Mouse (Mus musculus): ENCODE measurements at regions not wholly inside any gene's neighbourhood (a gene's known extent, or its start where the extent isn't known, plus 50 kb on each side); places are given as distances from the start of the nearest gene placed in this dataset.
A peak's percentile ranks its signal among the peaks of the same experiment; 100 is the strongest.

DNA sequence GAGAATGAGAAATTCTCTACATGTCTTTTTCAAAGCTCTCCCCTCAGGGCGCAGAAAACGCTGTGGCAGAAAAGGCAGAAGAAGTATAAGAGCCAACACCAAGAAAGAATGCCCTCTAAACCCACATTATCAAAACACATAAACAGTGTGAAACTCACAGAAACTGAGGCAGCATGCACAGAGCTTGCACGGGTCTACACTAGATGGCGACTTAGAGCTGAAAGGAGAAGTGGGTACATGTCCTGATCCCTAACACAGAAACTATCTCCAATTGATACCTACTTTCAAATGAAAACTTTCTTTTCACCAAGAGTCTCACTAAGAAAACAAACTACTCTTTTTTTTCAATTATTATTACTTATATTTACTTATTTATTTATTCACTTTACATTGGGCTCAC, 1057.7 kb upstream of the Acvr2a start:
- peak in 2 of 3 experiments; percentile 29 to 33; a peak in 4 of 6 replicates for TF ChIP-seq CTCF (IDR thresholded peaks at IDR 0.05 in 2 of 3, conservative IDR thresholded peaks at IDR 0.05 in 1 of 3; ENCODE audit: control insufficient read depth in 1 of 3, insufficient read depth in 1 of 3, low read depth in 2 of 3, low read length in 3 of 3, poor library complexity in 1 of 3, severe bottlenecking in 1 of 3)
- no peak for TF ChIP-seq MXI1 (IDR thresholded peaks at IDR 0.05; ENCODE audit: low read depth, low read length)
- TF ChIP-seq SMC3 (IDR thresholded peaks at IDR 0.05; ENCODE audit: low read depth, low read length): peak; percentile 32
- TF ChIP-seq RAD21 (IDR thresholded peaks at IDR 0.05; ENCODE audit: low read depth, low read length): peak; percentile 10
- no peak for TF ChIP-seq GATA1 (IDR thresholded peaks at IDR 0.05; ENCODE audit: low read depth, low read length)
- H3K9ac ChIP-seq (ENCODE audit: control insufficient read depth, low read depth, low read length, poor library complexity, severe bottlenecking): no peak overlapping the region
- no peak overlapping the region for H3K27ac ChIP-seq (ENCODE audit: control insufficient read depth, low read depth, low read length)
- no peaks in the 10 kb centered on the region for H3K27me3 ChIP-seq (ENCODE audit: control insufficient read depth in 1 of 2, insufficient read depth in 2 of 2, low read length in 2 of 2)
- no peaks in the 10 kb centered on the region for H3K36me3 ChIP-seq (ENCODE audit: control insufficient read depth in 1 of 2, insufficient read depth in 2 of 2, low read length in 2 of 2)
- H3K4me3 ChIP-seq (ENCODE audit: control insufficient read depth in 1 of 2, insufficient read depth in 1 of 2, low read depth in 2 of 2, low read length in 2 of 2): no peak overlapping the region
- peak; percentile 12 for DNase-seq (ENCODE audit: low read depth, low spot score)
- no peaks in the 10 kb centered on the region for H3K9me3 ChIP-seq (replicated peaks; ENCODE audit: insufficient read depth, low read length)
- H3K79me2 ChIP-seq (ENCODE audit: control insufficient read depth, insufficient read depth, low read length, poor library complexity): no peaks in the 10 kb centered on the region
- H3K4me1 ChIP-seq (ENCODE audit: control insufficient read depth in 1 of 2, insufficient read depth in 2 of 2, low read length in 2 of 2): no peaks in the 10 kb centered on the region

DNA sequence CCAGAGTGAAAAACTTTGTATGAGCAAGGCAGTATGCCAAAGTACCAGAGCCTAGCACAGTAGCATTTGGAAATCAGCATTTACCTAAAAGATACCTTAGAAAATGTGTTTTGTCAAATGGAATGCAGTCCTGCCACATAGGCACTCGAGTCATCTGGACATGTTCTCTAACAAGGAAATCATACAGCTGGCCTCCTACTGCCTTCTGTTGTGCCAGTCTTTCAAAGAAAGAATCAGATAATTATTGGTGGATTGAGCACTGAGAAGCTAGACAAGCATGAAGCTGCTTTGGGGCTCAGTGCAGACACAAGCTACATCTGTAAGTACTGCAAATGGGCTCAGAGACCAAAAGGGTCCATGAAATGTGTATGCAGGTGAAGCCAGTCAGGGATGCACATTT, 1038.1 kb upstream of the Acvr2a start:
- no peaks in the 10 kb centered on the region for H3K36me3 ChIP-seq (ENCODE audit: control insufficient read depth in 1 of 2, insufficient read depth in 2 of 2, low read length in 2 of 2)
- H3K4me3 ChIP-seq (ENCODE audit: control insufficient read depth in 1 of 2, insufficient read depth in 1 of 2, low read depth in 2 of 2, low read length in 2 of 2): no peak overlapping the region
- no peak overlapping the region for H3K9ac ChIP-seq (ENCODE audit: control insufficient read depth, low read depth, low read length, poor library complexity, severe bottlenecking)
- no peaks in the 10 kb centered on the region for H3K4me1 ChIP-seq (ENCODE audit: control insufficient read depth in 1 of 2, insufficient read depth in 2 of 2, low read length in 2 of 2)
- H3K27ac ChIP-seq (ENCODE audit: control insufficient read depth, low read depth, low read length): no peak overlapping the region
- DNase-seq (ENCODE audit: low read depth, low spot score): no peak
- no peak for TF ChIP-seq CTCF (IDR thresholded peaks at IDR 0.05 in 2 of 3, conservative IDR thresholded peaks at IDR 0.05 in 1 of 3; ENCODE audit: control insufficient read depth in 1 of 3, insufficient read depth in 1 of 3, low read depth in 2 of 3, low read length in 3 of 3, poor library complexity in 1 of 3, severe bottlenecking in 1 of 3)
- no peak for TF ChIP-seq MAZ (IDR thresholded peaks at IDR 0.05; ENCODE audit: low read depth, low read length)
- no peaks in the 10 kb centered on the region for H3K9me3 ChIP-seq (replicated peaks; ENCODE audit: insufficient read depth, low read length)
- H3K79me2 ChIP-seq (ENCODE audit: control insufficient read depth, insufficient read depth, low read length, poor library complexity): no peaks in the 10 kb centered on the region
- H3K27me3 ChIP-seq (ENCODE audit: control insufficient read depth in 1 of 2, insufficient read depth in 2 of 2, low read length in 2 of 2): no peaks in the 10 kb centered on the region

DNA sequence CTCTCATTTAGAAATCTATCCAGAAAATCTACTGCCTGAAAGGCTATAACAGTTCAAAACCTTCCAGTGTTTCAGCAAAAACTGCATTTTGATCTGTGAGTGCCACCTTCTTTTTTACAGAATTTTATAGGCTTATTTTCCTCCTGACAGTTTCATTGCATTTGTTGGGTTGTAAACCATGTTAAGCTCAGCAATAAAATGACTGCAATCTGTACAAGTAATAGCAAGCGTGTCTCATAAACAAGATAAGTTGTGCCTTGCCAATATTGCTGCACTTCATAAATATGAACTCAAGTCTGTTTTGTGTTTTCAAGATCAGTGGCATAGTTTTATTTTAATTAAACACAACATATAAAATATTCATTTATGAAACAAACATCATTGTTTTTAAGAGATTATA, 1036.9 kb upstream of the Acvr2a start:
- H3K79me2 ChIP-seq (ENCODE audit: control insufficient read depth, insufficient read depth, low read length, poor library complexity): no peaks in the 10 kb centered on the region
- no peak for TF ChIP-seq MAFK (IDR thresholded peaks at IDR 0.05; ENCODE audit: borderline replicate concordance, low read depth, low read length)
- TF ChIP-seq CHD2 (IDR thresholded peaks at IDR 0.05; ENCODE audit: low read length): no peak
- no peak for TF ChIP-seq USF1 (IDR thresholded peaks at IDR 0.05; ENCODE audit: low read depth, low read length)

DNA sequence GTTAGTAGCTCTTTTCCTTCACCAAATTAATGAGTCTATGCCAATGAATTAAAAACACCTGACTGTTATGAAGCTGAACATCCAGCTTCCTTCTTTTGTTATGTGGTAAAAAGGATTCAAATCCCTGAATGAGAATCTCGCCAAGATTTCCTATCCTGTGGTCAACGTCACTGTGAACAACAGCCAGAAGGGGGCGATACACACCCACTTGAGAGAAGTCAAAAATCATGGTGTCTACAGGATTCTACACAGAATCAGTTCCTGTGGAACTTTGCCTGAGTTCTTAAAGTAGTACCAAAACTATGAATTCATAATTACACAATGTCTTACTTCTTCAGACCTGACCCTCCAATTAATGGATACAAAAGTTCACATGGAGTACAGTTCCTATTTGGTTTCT, 1028.1 kb upstream of the Acvr2a start:
- peak; percentile 40 for DNase-seq (ENCODE audit: low read depth, low spot score)
- Histone ChIP-seq H3K79me2 (ENCODE audit: control insufficient read depth, insufficient read depth, low read length, poor library complexity) (no peaks in the 10 kb centered on the region), H3K4me3 (ENCODE audit: control insufficient read depth in 1 of 2, insufficient read depth in 1 of 2, low read depth in 2 of 2, low read length in 2 of 2) (no peak overlapping the region), H3K4me1 (ENCODE audit: control insufficient read depth in 1 of 2, insufficient read depth in 2 of 2, low read length in 2 of 2) (no peaks in the 10 kb centered on the region), H3K9ac (ENCODE audit: control insufficient read depth, low read depth, low read length, poor library complexity, severe bottlenecking) (no peak overlapping the region), H3K27ac (ENCODE audit: control insufficient read depth, low read depth, low read length) (no peak overlapping the region), H3K27me3 (ENCODE audit: control insufficient read depth in 1 of 2, insufficient read depth in 2 of 2, low read length in 2 of 2) (no peaks in the 10 kb centered on the region), H3K36me3 (ENCODE audit: control insufficient read depth in 1 of 2, insufficient read depth in 2 of 2, low read length in 2 of 2) (no peaks in the 10 kb centered on the region), H3K9me3 (replicated peaks; ENCODE audit: insufficient read depth, low read length) (no peaks in the 10 kb centered on the region)
- TF ChIP-seq GABPA (IDR thresholded peaks at IDR 0.05; ENCODE audit: low read depth, low read length): no peak
- TF ChIP-seq NELFE (IDR thresholded peaks at IDR 0.05; ENCODE audit: low read depth, low read length): no peak
- TF ChIP-seq MAX (IDR thresholded peaks at IDR 0.05; ENCODE audit: low read length): no peak
- TF ChIP-seq BHLHE40 (IDR thresholded peaks at IDR 0.05; ENCODE audit: borderline replicate concordance, low read depth, low read length): no peak
- TF ChIP-seq TBP (IDR thresholded peaks at IDR 0.05; ENCODE audit: low read depth, low read length): no peak
- no peak for TF ChIP-seq MYB (IDR thresholded peaks at IDR 0.05; ENCODE audit: low read depth, low read length)
- TF ChIP-seq TCF12 (IDR thresholded peaks at IDR 0.05; ENCODE audit: low read depth, low read length): no peak
- TF ChIP-seq POLR2AphosphoS5 (IDR thresholded peaks at IDR 0.05; ENCODE audit: borderline replicate concordance, low read depth, low read length): no peak
- no peak for TF ChIP-seq ZKSCAN1 (IDR thresholded peaks at IDR 0.05; ENCODE audit: low read depth, low read length)
- TF ChIP-seq USF2 (IDR thresholded peaks at IDR 0.05; ENCODE audit: borderline replicate concordance in 1 of 2, insufficient read depth in 1 of 2, low read depth in 1 of 2, low read length in 2 of 2): no peak
- TF ChIP-seq CHD1 (IDR thresholded peaks at IDR 0.05; ENCODE audit: low read depth, low read length): no peak
- TF ChIP-seq POLR2AphosphoS2 (IDR thresholded peaks at IDR 0.05; ENCODE audit: low read length): no peak
- no peak for TF ChIP-seq KAT2A (conservative IDR thresholded peaks at IDR 0.05; ENCODE audit: low read depth, low read length)

More for the DNA sequence above, 1036.9 kb upstream of the Acvr2a start:
- Histone ChIP-seq H3K9ac (ENCODE audit: control insufficient read depth, low read depth, low read length, poor library complexity, severe bottlenecking) (no peak overlapping the region), H3K4me3 (ENCODE audit: control insufficient read depth in 1 of 2, insufficient read depth in 1 of 2, low read depth in 2 of 2, low read length in 2 of 2) (no peak overlapping the region), H3K27me3 (ENCODE audit: control insufficient read depth in 1 of 2, insufficient read depth in 2 of 2, low read length in 2 of 2) (no peaks in the 10 kb centered on the region), H3K4me1 (ENCODE audit: control insufficient read depth in 1 of 2, insufficient read depth in 2 of 2, low read length in 2 of 2) (no peaks in the 10 kb centered on the region), H3K9me3 (replicated peaks; ENCODE audit: insufficient read depth, low read length) (no peaks in the 10 kb centered on the region), H3K36me3 (ENCODE audit: control insufficient read depth in 1 of 2, insufficient read depth in 2 of 2, low read length in 2 of 2) (no peaks in the 10 kb centered on the region), H3K27ac (ENCODE audit: control insufficient read depth, low read depth, low read length) (no peak overlapping the region)
- no peak for DNase-seq (ENCODE audit: low read depth, low spot score)

Measured in MEL (cell line).